Mouse (Mus musculus): ENCODE data around the gene F11.

GRCm38 (mm10) chr8:45310967-45311366 is 49.1 kb upstream of the F11 start:
- TF ChIP-seq CTCF (IDR thresholded peaks at IDR 0.05; ENCODE audit: low read depth, low read length) (no peak), GATA1 (IDR thresholded peaks at IDR 0.05; ENCODE audit: borderline replicate concordance, low read length) (no peak), POLR2AphosphoS5 (IDR thresholded peaks at IDR 0.05; ENCODE audit: insufficient replicate concordance, low read depth, low read length) (no peak), TAL1 (conservative IDR thresholded peaks at IDR 0.05; ENCODE audit: low read depth, low read length) (no peak)
